18 mouse cellular contexts compared by ENCODE assay signal in the genomic region with DNA sequence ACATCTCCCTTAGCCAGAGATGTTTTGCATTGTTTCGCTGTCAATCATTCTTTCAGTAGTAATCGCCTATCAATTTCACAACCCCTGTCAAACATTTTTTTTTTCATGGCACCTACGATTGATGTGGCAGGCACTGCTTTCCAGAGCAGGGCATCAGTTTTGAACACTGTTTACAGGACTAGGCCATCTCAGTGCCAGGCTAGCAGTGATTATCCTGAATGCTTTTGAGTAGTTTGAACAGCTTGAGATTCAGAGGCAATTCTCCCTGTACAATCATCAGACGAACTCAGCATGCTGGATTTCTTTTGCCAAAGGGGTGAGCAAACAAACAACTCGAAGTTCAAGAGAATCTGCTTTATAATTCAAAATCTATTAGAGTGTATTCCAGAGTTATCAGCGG.
"Had no signal": no experiment of that assay in that cellular context is flagged by ENCODE, and none has a peak within 500 bp of the region (broad histone marks: within the 10 kb centered on the region; RNA-seq: fewer than 3 reads in every experiment).

No protein-coding gene starts in this region.

- H3K36me3 ChIP-seq: midbrain, embryonic 10.5 days; midbrain, embryonic 12.5 days; neural tube, embryonic 13.5 days; neural tube, embryonic 15.5 days had no signal

- ATAC-seq: midbrain, embryonic 16.5 days had no signal

- H3K27me3 ChIP-seq: midbrain, embryonic 12.5 days; neural tube, embryonic 13.5 days; neural tube, embryonic 15.5 days had no signal

- H3K4me3 ChIP-seq: midbrain, embryonic 10.5 days; midbrain, embryonic 12.5 days; myocyte; neural tube, embryonic 13.5 days; neural tube, embryonic 15.5 days had no signal

- H3K4me1 ChIP-seq: midbrain, embryonic 10.5 days; midbrain, embryonic 12.5 days; neural tube, embryonic 13.5 days; neural tube, embryonic 15.5 days had no signal

- H3K9me3 ChIP-seq: midbrain, embryonic 10.5 days; midbrain, embryonic 12.5 days; neural tube, embryonic 13.5 days; neural tube, embryonic 15.5 days had no signal

- H3K9ac ChIP-seq: lung, embryonic 14.5 days; midbrain, embryonic 12.5 days; neural tube, embryonic 13.5 days; neural tube, embryonic 15.5 days had no signal

- DNase-seq: lung, embryonic 14.5 days; lung, postnatal 10 days; lung, postnatal 4 days; midbrain, embryonic 14.5 days; retina, postnatal 1 day; right cerebral cortex, adult 18-20 months; right cerebral cortex, postnatal 25 days; right cerebral cortex, postnatal 4 days; spleen, adult 18-20 months; thymus, adult 18-20 months; thymus, postnatal 14 days; thymus, postnatal 36 days had no signal

- H3K27ac ChIP-seq: midbrain, embryonic 10.5 days; midbrain, embryonic 12.5 days; neural tube, embryonic 13.5 days; neural tube, embryonic 15.5 days had no signal

- H3K4me2 ChIP-seq: lung, embryonic 14.5 days; midbrain, embryonic 12.5 days; neural tube, embryonic 13.5 days; neural tube, embryonic 15.5 days had no signal
